Mouse (Mus musculus) mature B cell (primary cell): ENCODE measurements around the gene Dkk1.
"Not testable (repeated sequence)": the region's sequence is repeated elsewhere in the genome, so short reads cannot be mapped to it uniquely, and the experiment has no call there.

ENCODE experiments used
- in situ Hi-C: fragments of 300-500 bp; cut with MboI; formaldehyde crosslinking; loops from 2 replicates; pipeline ENCODE4 v1.14.3; 2019

Gene Dkk1

GRCm38 (mm10) chr19:30549044-30549853 is at the start of gene Dkk1:
Gene Dkk1 (minus strand): TSS chr19:30549665.
- in situ Hi-C loops = no loop called here

- in situ Hi-C loops = no loop called here
Measured at GRCm38 (mm10) chr19:30586366-30586765, 36.9 kb upstream of the Dkk1 start.

GRCm38 (mm10) chr19:30564516-30564915 is 15.1 kb upstream of the Dkk1 start:
- in situ Hi-C loops = no loop called here

GRCm38 (mm10) chr19:30563876-30564275 is 14.4 kb upstream of the Dkk1 start:
- in situ Hi-C loops = no loop called here

- in situ Hi-C loops = no loop called here
Measured at GRCm38 (mm10) chr19:30558024-30558423, 8.6 kb upstream of the Dkk1 start.

GRCm38 (mm10) chr19:30554467-30554881 is 5.0 kb upstream of the Dkk1 start:
- in situ Hi-C loops = no loop called here

GRCm38 (mm10) chr19:30553740-30554139 is 4.3 kb upstream of the Dkk1 start:
- in situ Hi-C loops = no loop called here

GRCm38 (mm10) chr19:30552260-30552659 is 2.8 kb upstream of the Dkk1 start:
- in situ Hi-C loops = no loop called here

- in situ Hi-C loops = no loop called here
Measured at GRCm38 (mm10) chr19:30549854-30550647, 586 bp upstream of the Dkk1 start.

GRCm38 (mm10) chr19:30548411-30549043 is 938 bp downstream of the Dkk1 start:
- in situ Hi-C loops = no loop called here

GRCm38 (mm10) chr19:30539365-30539941 is 10.0 kb downstream of the Dkk1 start:
- in situ Hi-C loops = not testable (repeated sequence)

GRCm38 (mm10) chr19:30516771-30517170 is 32.7 kb downstream of the Dkk1 start:
- in situ Hi-C loops = no loop called here

- in situ Hi-C loops = no loop called here
Measured at GRCm38 (mm10) chr19:30510481-30510880, 39.0 kb downstream of the Dkk1 start.

GRCm38 (mm10) chr19:30505497-30505896 is 44.0 kb downstream of the Dkk1 start:
- in situ Hi-C loops = no loop called here
